Mouse (Mus musculus) bone marrow, adult 2 months (tissue): ENCODE measurements around the gene Tmc1. TPM values are rescaled to one million over a fixed set of nuclear protein-coding genes. Genes with fewer than 3 reads are reported as not detected.

Source experiments
- H3K27ac ChIP-seq: fragments of 200-500 bp; 2 replicates; pipeline ENCODE4 v1.5.1; 2012; ENCODE audit warnings: low read depth, mild to moderate bottlenecking, control low read depth, inconsistent platforms, low read length; ENCODE audit not compliant: control insufficient read depth, poor library complexity, insufficient read depth
- H3K4me1 ChIP-seq: fragments of 200-500 bp; 2 replicates; pipeline ENCODE4 v1.6.1; 2011; ENCODE audit warnings: low read length; ENCODE audit not compliant: control insufficient read depth, insufficient read depth
- H3K4me3 ChIP-seq: fragments of 200-500 bp; replicated peaks from 2 replicates; pipeline ENCODE3; 2011; ENCODE audit warnings: mild to moderate bottlenecking, low read depth, low read length, control low read depth; ENCODE audit not compliant: control insufficient read depth
- CTCF ChIP-seq: fragments of 200-500 bp; IDR thresholded peaks from 2 replicates; pipeline ENCODE4 v1.5.1; 2011; ENCODE audit warnings: low read length, control low read depth; ENCODE audit not compliant: control insufficient read depth, insufficient read depth
- POLR2A ChIP-seq: fragments of 200-500 bp; IDR thresholded peaks from 2 replicates; pipeline ENCODE4 v1.6.1; 2011; ENCODE audit warnings: low read depth, mild to moderate bottlenecking, control low read depth, low read length, borderline replicate concordance; ENCODE audit not compliant: control insufficient read depth
- WGBS: fragments of 180-500 bp; shearing (Covaris S2); methylation state at CpG from one replicate; pipeline ENCODE4 v1.1.7; 2018; 5-methylcytosine and 5-hydroxymethylcytosine counted together
- polyA plus RNA-seq: library from polyadenylated mRNA; stranded (reverse); fragments of >200 nt; gene quantifications from 2 replicates; pipeline ENCODE4 v1.2.4, GENCODE M21; 2011; ENCODE audit warnings: low replicate concordance; ENCODE audit not compliant: missing spikeins, insufficient read depth, insufficient read length

Tmc1 gene
- polyA plus RNA-seq, 1 experiment: 5.4 TPM

GRCm38 (mm10) chr19:20848906-20849305 lies 105.1 kb downstream of the Tmc1 start:
- no peak overlapping the region for H3K4me3 ChIP-seq
- H3K27ac ChIP-seq: no peak overlapping the region
- TF ChIP-seq CTCF: no peak
- TF ChIP-seq POLR2A: no peak
- H3K4me1 ChIP-seq: no peaks in the 10 kb centered on the region
- 50% methylated on average over 5 of the region's 5 CpGs for WGBS

GRCm38 (mm10) chr19:20847476-20848073 lies 106.4 kb downstream of the Tmc1 start:
- no peaks in the 10 kb centered on the region for H3K4me1 ChIP-seq
- no peak overlapping the region for H3K27ac ChIP-seq
- TF ChIP-seq CTCF (no peak), POLR2A (no peak)
- H3K4me3 ChIP-seq: no peak overlapping the region
- 69% methylated on average over 3 of the region's 3 CpGs for WGBS

- Histone ChIP-seq H3K27ac (no peak overlapping the region), H3K4me3 (no peak overlapping the region), H3K4me1 (no peaks in the 10 kb centered on the region)
- no peak for TF ChIP-seq POLR2A
- TF ChIP-seq CTCF: no peak
- WGBS: 59% methylated on average over 2 of the region's 2 CpGs
Observed at GRCm38 (mm10) chr19:20837422-20837821, 116.6 kb downstream of the Tmc1 start.

- no peak for TF ChIP-seq POLR2A
- no peak for TF ChIP-seq CTCF
- Histone ChIP-seq H3K4me1 (no peaks in the 10 kb centered on the region), H3K4me3 (no peak overlapping the region), H3K27ac (no peak overlapping the region)
- 77% methylated on average over 9 of the region's 9 CpGs for WGBS
Observed at GRCm38 (mm10) chr19:20836055-20836845, 117.8 kb downstream of the Tmc1 start.

GRCm38 (mm10) chr19:20834895-20835294 lies 119.1 kb downstream of the Tmc1 start:
- Histone ChIP-seq H3K4me3 (no peak overlapping the region), H3K4me1 (no peaks in the 10 kb centered on the region), H3K27ac (no peak overlapping the region)
- TF ChIP-seq POLR2A (no peak), CTCF (no peak)
- WGBS: 73% methylated on average over 1 of the region's 1 CpGs

- Histone ChIP-seq H3K4me1 (no peaks in the 10 kb centered on the region), H3K4me3 (no peak overlapping the region), H3K27ac (no peak overlapping the region)
- no peak for TF ChIP-seq CTCF
- no peak for TF ChIP-seq POLR2A
Observed at GRCm38 (mm10) chr19:20799460-20799859, 154.5 kb downstream of the Tmc1 start.

GRCm38 (mm10) chr19:20797558-20798101 lies 156.4 kb downstream of the Tmc1 start:
- WGBS: 19% methylated on average over 6 of the region's 6 CpGs
- TF ChIP-seq POLR2A: no peak
- no peak for TF ChIP-seq CTCF
- Histone ChIP-seq H3K27ac (no peak overlapping the region), H3K4me3 (no peak overlapping the region), H3K4me1 (no peaks in the 10 kb centered on the region)

- H3K4me1 ChIP-seq: no peaks in the 10 kb centered on the region
- no peak overlapping the region for H3K4me3 ChIP-seq
- 67% methylated on average over 4 of the region's 4 CpGs for WGBS
- TF ChIP-seq CTCF (no peak), POLR2A (no peak)
- H3K27ac ChIP-seq: no peak overlapping the region
Observed at GRCm38 (mm10) chr19:20796001-20796400, 158.0 kb downstream of the Tmc1 start.
